Mouse (Mus musculus) thymus, adult 18-20 months (tissue): ENCODE measurements around the gene Ctdspl.

ENCODE experiments used
- DNase-seq, 2 experiments: peaks; one replicate each; pipeline ENCODE4 v3.0.0; 2022; ENCODE audit warnings: mixed read lengths in 2 of 2

The Ctdspl gene

DNA sequence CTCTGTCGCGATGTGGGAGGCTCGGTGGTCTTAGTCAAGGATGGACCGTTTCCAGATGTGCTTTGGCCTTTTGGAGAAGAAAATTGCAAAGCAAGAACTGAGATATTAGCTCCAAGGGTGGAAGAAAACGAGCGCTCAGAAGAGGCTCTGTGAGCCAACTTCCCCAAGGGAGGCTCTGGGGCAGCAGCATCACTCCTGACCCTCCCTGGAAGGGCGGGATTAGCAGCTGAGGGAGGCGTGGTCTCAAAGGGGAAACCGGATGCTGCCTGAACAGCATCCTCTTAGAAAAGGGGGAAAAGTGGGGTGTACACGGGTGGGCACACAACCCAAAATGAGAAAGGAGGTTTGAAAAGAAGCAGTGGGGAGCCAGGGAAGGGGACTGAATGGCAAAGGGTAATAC lies 23.8 kb downstream of the Ctdspl start:
- no peak for DNase-seq

DNA sequence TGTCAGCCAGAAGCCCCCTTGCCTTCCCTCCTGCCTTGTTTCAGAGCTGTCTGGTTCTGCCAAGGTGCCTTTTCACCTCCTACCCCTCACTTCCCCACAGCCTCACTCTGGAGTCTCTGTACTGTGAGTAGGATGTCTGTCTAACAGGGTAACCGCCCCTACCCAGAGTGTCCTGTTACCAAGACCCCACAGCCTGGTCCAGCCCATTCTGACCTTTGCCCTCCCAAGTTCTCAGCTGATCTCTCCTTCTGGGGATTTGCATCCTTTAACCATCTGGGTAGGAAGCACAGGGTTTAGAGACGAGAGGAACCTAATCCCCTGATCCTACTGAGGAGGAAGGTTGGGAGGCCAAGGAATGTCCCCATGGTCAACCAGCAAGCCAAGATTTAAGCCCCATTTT lies 24.5 kb downstream of the Ctdspl start:
- DNase-seq = no peak

DNA sequence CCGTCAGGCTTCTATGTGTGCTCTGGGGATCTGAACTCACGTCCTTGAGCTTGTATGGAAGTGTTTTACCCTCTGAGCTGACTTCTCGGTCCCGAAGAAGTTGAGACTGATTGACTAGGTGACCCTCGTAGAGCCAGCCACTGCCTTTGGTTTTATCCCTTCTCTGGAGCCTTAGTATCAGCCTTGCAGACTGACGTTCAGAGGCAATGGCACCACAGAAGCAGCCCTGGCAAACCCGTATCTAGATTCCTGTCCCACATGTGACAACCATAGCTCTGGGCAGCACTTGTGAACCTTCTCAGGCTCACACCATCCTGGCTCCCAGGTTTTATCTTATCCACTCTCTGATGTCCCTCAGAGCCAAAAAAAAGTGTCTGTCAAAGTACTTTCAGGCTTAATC lies 25.1 kb downstream of the Ctdspl start:
- no peak for DNase-seq

DNA sequence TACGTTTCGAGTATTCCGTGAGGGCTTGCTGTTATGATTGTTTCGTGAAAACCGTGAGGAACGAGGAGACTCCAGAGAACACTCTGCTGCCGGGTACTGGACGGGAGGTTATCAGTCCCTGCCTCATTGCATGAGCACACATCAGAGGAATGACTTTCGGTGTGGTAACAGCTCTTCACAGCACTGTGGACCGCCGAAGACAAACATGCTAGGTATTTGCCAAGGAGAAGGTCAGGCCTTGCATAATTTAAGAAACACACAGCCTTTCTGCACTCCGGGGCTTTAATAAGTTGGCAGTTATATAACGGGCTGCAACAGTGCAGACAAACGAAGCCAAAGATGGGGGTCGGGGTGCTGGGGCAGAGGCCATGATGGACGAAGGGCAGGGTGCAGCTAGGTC lies 25.9 kb downstream of the Ctdspl start:
- no peak for DNase-seq

DNA sequence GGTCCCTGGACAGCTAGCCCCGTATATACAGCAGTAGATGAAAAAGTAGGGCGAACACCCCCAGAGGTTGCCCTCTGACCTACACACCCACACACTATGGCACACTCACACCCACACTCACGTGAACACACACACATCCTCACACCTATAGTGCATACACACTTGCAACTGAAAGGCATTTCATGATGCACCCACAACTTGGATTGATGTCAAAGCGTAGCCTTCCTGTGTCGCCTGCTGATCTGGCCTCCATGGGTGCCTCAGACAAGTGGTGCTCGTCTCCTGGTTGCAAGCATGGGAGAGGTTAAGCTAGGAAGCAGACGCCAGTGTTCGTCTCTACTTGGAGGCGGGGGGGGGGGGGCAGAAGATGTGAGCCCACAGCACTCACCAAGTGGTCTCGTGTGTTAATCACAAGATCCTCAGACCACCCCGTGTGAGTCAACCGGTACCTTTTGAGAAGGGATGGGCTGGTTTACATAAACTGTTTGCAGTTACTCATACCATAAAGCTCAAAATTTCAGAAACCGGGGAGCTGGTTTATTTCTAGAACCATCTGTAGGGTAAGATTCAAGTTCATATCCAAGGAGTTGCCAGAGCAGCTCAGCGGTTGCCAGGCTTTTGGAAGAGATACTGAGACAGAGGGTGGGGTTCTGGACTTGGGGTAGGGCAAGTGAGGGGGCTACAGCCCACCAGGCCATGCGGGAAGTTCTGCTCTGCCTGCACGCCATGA lies 27.4 kb downstream of the Ctdspl start:
- no peak for DNase-seq

DNA sequence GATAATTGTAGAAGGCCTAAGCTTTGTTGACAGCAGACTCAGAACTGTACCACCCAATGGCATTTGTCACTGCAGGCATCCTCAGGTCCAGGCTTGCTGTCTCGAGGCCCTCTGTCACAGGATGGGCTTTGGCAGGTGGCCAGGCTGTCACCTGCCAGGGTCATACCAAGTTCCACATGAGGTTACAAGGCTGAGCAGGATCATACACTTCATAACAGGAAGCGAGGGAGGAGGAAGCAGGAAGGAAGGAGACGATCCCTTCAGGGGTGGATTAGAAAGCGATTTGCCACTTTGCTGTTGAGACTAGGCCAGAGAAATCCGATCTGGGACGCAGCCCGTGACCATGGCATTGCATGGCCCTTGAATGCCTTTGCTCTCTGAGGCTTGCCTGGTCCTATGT lies 32.5 kb downstream of the Ctdspl start:
- DNase-seq = no peak

DNA sequence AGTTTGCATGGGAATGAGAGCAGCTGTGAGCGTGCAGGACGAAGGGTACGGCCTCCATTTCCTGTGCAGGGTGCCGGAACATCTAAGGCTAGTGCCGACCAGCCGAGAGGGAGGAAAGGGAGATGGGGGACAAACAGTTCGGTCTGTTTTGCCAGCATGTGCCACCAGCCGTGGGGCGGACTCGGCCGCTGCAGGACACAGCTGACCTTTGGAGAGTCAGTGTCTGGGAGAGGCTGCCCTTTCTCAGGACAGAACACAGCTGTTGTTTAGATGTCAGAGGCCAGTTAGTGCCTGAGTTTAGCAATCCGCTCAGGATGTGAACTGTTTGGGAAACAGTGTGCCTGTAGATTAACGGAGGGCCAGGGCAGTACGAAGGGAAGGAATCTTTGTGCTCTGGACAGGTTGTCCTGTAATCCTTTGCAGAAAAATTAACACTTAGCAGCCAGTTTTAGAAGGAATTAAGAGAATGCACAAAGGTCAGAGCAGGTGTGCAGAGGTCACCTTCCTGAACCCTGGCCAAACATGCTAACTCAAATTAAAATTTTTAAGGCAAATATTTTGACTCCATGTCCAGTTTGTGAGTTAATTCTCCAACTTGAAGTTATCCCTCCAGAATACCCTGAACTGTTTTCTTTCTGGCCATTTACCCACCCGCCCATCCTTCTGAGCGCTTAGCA lies 34.3 kb downstream of the Ctdspl start:
- DNase-seq = no peak

DNA sequence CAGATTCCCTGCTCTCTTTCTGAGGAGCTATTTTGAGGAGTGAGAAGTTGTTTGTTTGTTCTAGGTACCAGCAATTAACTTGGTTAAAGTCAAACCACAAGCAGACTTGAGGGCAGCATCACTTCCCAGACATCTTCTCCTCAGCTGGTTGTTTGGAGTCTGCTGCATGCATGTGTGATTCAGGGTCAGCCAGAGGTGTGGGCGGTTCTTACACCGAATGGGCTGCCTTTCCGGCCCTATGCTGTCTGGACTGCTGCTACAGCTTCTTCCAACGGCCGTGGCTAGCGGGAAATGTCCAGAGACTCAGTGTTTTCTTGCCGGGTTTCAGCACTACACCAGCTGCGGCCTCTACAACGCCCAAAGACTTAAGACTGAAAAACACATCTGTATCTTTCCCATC lies 36.9 kb downstream of the Ctdspl start:
- DNase-seq = no peak

DNA sequence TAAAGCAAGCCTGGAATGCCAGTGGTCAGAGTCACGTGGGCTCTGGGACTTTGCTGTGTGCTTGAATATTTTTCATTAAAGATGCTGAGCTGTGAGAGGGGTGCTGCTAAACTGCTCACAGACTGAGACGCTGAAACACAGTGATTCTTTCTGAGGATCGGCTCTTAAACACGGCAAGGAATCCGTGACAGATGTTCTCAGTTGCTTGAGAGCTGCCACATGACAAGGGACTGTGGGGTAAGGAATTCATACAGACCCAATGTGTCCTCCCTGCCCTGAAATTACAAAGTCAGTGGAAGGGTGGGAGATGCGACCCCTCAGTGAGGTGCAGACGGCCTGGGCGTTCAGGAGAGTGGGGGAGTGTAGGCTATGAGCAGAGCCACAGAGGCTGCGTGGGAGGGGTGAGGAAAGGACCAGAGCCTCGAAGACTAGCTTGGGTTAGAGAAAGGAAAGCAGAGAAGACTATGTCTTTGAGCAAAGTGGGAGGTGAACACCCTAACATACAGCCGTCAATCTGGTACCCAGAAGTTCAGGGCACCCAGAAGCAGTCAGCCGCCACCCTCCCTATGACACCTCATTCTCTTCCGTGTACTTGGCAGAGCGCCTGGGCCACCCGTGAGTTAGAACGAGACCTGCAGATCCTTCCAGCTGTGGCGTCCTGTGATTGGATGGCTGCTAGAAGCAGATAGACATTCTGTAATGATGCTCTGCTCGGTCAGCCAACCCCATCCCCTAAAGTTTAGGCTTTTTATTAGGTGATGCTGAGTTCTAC lies 38.2 kb downstream of the Ctdspl start:
- DNase-seq = no peak

DNA sequence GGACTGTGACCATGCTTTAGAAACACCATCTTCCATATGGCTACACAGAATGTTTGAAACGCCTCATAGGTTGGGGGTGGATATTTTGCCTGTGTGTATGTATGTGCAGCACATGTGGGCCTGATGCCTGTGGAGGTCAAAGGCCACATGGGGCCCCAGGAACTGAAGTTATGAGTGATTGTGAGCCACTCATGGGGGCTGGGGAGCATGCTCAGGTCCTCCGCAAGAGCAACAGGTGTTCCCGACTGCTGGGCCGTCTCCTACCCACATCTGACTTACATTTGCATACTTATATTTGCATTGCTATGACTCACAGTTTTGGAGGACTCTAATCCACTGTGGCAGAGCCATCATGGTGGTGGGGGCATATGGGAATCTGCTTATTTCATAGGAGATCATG lies 43.6 kb downstream of the Ctdspl start:
- DNase-seq = no peak

DNA sequence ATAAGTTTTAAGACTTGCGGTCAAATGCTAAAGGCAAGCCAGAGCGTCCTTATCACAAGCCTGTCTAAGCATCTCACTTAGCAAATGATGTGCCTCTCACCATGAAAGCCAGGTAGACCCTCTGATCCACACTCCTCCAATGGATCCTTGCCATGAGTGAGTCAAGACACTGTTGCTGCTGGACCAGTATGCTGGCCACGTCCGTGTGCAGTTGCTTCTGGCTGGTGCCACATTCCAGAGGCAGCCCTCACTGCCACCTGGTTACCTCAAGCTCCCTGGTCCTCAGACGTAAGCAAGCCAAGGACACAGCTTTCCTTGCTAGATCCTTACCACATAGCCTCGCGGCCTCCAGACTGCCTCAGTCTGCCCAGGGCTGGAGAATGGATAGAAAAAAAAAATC lies 46.8 kb downstream of the Ctdspl start:
- DNase-seq = no peak

DNA sequence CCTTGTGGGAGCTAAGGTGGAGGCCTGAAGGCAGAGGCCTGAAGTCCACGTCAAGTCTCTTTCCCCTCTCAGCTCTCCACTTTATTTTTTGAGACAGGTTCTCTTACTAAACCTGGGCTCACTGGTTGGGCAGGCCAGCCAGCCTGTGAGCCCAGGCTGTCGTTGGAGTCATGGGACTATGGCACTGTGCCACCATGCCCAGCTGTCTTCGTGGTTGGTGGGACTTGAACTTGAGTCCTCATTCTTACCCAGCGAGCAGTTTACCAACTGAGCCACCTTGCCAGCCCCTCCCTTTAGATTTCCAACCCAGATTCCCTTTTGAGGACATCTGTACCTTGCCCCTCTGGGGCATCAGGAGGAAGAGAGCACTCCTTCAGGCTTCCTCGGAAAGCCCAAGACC lies 47.3 kb downstream of the Ctdspl start:
- DNase-seq = no peak

DNA sequence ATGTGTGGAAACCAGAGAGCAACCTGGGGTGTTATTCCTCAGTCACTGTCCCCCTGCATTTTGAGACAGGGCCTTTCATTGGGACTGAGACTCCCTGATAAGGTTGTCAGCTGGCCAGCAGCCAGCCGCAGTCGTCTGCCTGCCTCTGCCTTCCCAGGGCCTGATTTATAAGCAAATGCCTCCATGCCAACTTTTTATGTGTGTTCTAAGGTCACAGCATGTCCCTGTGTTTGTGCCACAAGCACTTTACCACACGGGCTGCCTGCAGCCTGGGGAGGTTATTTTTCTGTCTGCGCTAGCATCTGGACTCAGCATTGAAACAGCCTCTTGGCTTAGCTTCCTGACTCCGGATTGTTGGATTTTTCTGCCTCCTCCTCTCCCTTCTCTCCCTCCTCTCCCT lies 47.9 kb downstream of the Ctdspl start:
- DNase-seq = no peak

DNA sequence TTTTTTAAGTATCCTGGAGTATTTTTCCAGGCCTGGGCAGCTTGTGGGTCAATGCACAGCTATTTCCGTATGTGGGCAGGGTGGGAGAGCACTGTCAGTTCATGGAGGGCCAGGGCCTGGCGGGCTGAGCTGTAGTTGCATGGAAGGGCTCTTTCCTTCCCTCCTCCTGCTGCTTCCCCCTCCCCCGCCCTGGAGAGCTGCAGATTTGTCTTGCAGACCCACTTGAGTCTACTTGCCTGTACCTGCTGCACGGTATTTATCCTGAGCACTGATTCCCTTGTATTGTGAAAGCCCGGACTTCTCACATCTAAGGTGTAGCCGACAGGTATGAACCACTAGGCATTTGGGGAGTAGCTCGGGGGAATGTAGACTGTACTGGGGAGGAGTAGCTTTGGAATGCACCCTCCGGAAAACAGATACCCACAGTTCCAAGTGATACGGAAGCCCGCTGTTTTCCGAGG lies 49.0 kb downstream of the Ctdspl start:
- no peak for DNase-seq

DNA sequence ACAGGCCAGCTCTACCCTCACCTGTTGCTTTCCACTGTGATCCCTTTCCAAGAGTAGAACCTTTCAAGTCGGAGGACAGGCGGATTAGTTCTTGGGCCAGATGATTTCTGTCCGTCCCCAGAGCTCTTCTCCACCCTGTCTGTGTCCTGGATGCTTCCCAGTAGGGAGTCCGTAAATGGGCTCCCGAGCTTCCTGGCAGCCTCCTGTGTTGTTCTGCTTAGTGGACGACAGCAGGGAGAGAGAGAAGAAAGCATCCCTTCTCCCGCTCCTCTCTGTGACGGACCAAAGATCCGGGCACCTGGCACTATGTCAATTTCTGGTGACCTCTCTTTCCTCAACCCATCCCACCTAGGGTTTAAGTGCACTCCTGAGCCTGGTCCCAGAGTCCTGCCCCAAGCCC lies 49.5 kb downstream of the Ctdspl start:
- no peak for DNase-seq

DNA sequence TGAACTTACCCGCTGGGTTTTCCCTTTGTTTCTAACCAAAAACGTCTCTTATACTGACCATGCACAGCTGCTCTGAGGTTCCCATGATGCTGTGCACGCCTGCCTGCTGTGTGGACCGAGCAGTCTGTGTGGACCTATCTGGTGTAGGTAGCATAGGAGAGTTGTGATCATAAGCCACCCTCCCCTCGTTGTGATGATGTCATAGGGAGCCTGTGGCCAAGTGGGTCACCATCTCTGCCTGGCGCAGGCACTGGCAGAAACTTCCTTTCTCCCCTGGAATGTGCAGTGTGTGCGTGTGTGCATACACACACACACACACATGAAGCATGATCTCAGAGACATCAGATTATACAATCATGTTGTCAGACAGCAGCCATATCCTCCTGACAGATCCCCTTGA lies 50.3 kb downstream of the Ctdspl start:
- DNase-seq = no peak

DNA sequence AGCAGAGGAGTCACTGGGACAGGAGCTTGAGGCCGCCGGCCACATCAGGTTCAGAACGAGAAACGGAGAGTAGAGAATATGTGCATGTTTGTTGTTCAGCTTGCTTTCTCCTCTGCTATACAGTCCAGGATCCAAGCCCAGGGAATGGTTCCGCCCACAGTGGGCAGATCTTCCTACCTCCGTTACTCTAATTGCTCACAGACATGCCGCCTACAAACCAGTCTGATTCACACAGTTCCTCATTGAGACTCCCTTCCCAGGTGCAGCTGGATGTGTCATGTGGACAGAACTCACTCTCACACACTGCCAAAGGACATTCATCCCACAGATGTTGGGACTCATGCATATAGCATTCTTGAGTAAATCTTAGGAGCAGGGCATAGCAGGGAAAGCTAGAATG lies 51.2 kb downstream of the Ctdspl start:
- no peak for DNase-seq

DNA sequence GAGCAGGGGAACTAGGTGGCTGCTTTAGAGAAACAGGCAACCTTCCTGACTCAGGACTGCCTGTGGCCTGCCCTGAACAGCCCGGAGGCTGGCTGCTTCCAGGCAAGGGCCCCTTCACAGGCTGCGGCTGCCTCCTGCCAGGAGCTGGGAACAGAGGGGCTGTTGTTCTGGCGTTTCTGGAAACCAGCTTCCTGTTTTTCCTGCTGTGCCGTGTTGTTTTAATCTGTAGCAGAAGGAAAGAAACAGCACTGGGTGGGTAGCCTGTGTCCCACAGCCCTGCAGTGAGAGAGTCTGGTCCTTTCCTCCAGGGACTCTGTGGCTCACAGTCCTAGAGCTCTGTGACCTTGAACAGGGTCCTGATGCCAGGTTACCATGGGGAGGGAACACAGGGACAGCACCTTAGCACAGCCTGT lies 54.2 kb downstream of the Ctdspl start:
- DNase-seq = no peak

DNA sequence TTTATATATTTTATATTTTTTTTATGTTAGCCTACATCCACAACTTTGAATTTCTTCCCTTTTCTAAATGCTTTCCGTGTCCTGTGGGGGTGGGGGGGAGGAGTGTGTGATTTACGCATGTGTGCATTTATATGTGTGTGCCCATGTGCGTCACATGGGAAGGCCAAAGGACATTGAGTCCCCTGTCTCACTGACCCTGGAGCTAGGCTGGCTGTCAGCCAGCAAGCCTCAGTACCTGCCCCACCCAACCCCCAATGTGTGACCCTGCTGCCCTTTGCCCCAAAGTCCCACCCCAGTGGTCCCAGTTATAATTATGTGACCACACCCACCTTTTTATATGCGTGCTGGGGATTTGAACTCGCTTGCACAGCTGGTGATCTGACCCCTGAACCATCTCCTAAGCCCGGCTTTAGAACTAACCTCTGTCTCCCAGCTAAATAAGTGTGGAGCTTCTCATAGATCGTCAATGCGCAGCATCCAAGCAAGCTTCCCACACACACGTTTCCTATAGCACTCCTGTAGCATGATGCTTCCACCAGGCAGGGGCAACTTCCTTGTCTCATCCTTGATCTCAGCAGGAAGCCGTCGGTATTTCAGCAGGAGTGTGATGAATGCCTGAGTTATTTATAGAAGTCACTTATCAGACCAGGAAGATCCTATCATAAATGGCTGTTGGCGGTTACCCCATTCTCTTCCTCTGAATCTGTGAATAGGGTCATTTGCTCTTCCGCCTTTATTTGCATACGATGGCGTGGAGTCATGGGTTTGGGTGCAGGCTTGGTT lies 58.6 kb downstream of the Ctdspl start:
- DNase-seq = no peak

DNA sequence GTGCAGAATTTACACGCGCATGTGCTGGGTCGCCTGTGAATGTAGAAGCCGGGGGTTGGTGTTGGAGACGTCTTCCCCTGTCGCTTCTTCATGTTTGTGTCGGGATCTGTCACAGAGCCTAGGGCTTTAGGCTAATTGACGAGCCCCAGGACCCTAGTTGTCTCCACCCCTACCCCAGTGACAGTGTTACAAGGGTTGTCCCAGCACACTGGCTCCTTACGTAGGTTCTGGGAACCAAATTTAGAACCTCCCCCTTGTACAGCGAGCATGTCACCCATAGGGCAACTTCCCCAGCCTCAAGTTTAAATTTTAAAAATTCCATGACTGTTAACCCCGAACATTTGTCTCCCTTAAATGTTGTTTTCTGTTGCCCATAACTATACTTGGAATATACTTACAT lies 60.0 kb downstream of the Ctdspl start:
- no peak for DNase-seq

DNA sequence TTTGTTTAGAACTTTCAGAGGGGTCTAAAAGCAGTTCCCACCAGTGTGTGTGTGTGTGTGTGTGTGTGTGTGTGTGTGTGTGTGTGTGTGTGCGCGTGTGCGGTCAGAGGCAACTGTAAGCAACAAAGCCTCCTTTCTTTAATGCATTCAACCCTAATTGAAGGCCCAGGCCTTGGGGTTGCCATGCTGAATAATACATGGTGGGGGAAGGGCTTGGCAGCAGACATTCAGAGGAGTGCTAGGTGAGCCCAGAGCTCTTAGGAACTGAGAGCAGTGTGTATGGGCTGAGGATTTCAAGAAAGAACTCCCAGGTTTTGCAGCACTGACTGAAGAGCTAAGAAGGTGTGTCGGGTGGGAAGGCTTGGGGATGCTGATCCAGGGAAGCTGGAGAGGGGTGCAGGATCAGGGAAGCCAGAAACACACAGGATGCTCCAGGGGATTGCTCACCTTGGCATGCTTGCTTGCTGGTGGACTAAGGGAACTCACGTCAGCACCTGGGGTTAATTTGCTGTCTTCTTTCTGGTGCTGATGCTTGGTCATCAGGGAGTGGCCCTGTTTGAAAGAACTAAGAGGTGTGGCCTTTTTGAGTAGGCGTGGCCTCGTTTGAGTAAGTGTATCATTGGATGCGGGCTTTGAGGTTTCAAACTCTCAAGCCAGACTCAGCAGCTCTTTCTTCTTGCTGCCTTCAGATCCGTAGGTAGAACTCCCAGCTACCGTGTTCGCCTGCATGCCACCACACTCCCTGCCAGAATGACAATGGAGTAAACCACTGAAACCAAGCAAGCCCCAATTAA lies 62.7 kb downstream of the Ctdspl start:
- no peak for DNase-seq

DNA sequence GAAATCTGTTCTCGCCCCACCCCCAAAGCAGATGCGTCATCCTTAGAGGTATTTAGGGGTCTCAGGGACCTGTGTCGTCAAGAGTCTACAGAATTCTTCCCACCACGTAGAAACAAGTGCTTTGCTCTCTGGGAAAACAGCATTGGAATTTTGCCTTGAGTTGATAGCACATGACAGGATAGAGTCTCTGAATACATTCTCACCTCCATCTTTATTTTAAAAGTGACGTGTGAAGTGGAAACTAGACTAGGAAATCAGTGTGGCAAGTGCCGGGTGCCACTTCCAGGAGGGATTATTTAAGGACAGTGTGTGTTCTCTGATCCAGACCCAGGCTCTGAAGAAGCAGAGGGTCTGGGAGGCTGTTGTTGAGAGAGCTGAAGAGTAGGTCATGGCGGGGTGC lies 64.2 kb downstream of the Ctdspl start:
- DNase-seq = no peak
